Mouse (Mus musculus): ENCODE measurements around the gene Xylt1.

Gene Xylt1

GRCm38 (mm10) chr7:117515794-117516193 is 135.0 kb downstream of the Xylt1 start:
- no peak for DNase-seq (ENCODE audit: low read depth, low spot score)

GRCm38 (mm10) chr7:117516896-117517295 is 136.1 kb downstream of the Xylt1 start:
- DNase-seq (ENCODE audit: low read depth, low spot score): no peak

GRCm38 (mm10) chr7:117521369-117521768 is 140.6 kb downstream of the Xylt1 start:
- DNase-seq (ENCODE audit: low read depth, low spot score): no peak

- DNase-seq (ENCODE audit: low read depth, low spot score): no peak
Observed at GRCm38 (mm10) chr7:117522092-117522635, 141.4 kb downstream of the Xylt1 start.

GRCm38 (mm10) chr7:117524430-117525214 is 143.8 kb downstream of the Xylt1 start:
- DNase-seq (ENCODE audit: low read depth, low spot score): peak; percentile 51

GRCm38 (mm10) chr7:117525678-117526077 is 144.9 kb downstream of the Xylt1 start:
- DNase-seq (ENCODE audit: low read depth, low spot score): peak; percentile 55

GRCm38 (mm10) chr7:117526570-117526969 is 145.8 kb downstream of the Xylt1 start:
- DNase-seq (ENCODE audit: low read depth, low spot score): no peak

GRCm38 (mm10) chr7:117529787-117530655 is 149.2 kb downstream of the Xylt1 start:
- DNase-seq (ENCODE audit: low read depth, low spot score): peak; percentile 25

- DNase-seq (ENCODE audit: low read depth, low spot score): no peak
Observed at GRCm38 (mm10) chr7:117532651-117533050, 151.9 kb downstream of the Xylt1 start.

GRCm38 (mm10) chr7:117533164-117533563 is 152.4 kb downstream of the Xylt1 start:
- DNase-seq (ENCODE audit: low read depth, low spot score): no peak

- DNase-seq (ENCODE audit: low read depth, low spot score): no peak
Observed at GRCm38 (mm10) chr7:117539931-117540330, 159.2 kb downstream of the Xylt1 start.

GRCm38 (mm10) chr7:117540413-117540812 is 159.6 kb downstream of the Xylt1 start:
- no peak for DNase-seq (ENCODE audit: low read depth, low spot score)

GRCm38 (mm10) chr7:117541056-117541455 is 160.3 kb downstream of the Xylt1 start:
- DNase-seq (ENCODE audit: low read depth, low spot score): no peak

GRCm38 (mm10) chr7:117541681-117542080 is 160.9 kb downstream of the Xylt1 start:
- no peak for DNase-seq (ENCODE audit: low read depth, low spot score)

GRCm38 (mm10) chr7:117543041-117543440 is 162.3 kb downstream of the Xylt1 start:
- no peak for DNase-seq (ENCODE audit: low read depth, low spot score)

GRCm38 (mm10) chr7:117544126-117544525 is 163.3 kb downstream of the Xylt1 start:
- DNase-seq (ENCODE audit: low read depth, low spot score): no peak

GRCm38 (mm10) chr7:117548301-117548700 is 167.5 kb downstream of the Xylt1 start:
- no peak for DNase-seq (ENCODE audit: low read depth, low spot score)

GRCm38 (mm10) chr7:117550916-117551549 is 170.3 kb downstream of the Xylt1 start:
- DNase-seq (ENCODE audit: low read depth, low spot score): no peak

- DNase-seq (ENCODE audit: low read depth, low spot score): peak; percentile 37
Observed at GRCm38 (mm10) chr7:117553228-117553627, 172.4 kb downstream of the Xylt1 start.

GRCm38 (mm10) chr7:117555735-117556134 is 175.0 kb downstream of the Xylt1 start:
- no peak for DNase-seq (ENCODE audit: low read depth, low spot score)

- DNase-seq (ENCODE audit: low read depth, low spot score): no peak
Observed at GRCm38 (mm10) chr7:117558166-117558565, 177.4 kb downstream of the Xylt1 start.

GRCm38 (mm10) chr7:117559051-117559450 is 178.3 kb downstream of the Xylt1 start:
- no peak for DNase-seq (ENCODE audit: low read depth, low spot score)
